ENCODE assay signal across 16 mouse cellular contexts in genomic region chr16:74743512-74743911, GRCm38 (mm10).
"Had no signal": no experiment of that assay in that cellular context is flagged by ENCODE, and none has a peak within 500 bp of the region (broad histone marks: within the 10 kb centered on the region; RNA-seq: fewer than 3 reads in every experiment).

No protein-coding gene starts in this region.

- H3K27ac ChIP-seq: lung, embryonic 15.5 days; macrophage; midbrain, embryonic 13.5 days; midbrain, embryonic 15.5 days; neural tube, embryonic 12.5 days; stomach, embryonic 15.5 days; stomach, postnatal 0 days had no signal

- ATAC-seq: lung, postnatal 0 days; midbrain, embryonic 13.5 days; midbrain, embryonic 15.5 days had no signal

- H3K9ac ChIP-seq: lung, embryonic 15.5 days; midbrain, embryonic 13.5 days; midbrain, embryonic 15.5 days; neural tube, embryonic 12.5 days; stomach, embryonic 15.5 days had no signal

- H3K27me3 ChIP-seq: lung, embryonic 15.5 days; megakaryocyte, embryonic 14.5 days; midbrain, embryonic 13.5 days; midbrain, embryonic 15.5 days; neural tube, embryonic 12.5 days; stomach, embryonic 15.5 days had no signal

- H3K4me2 ChIP-seq: lung, embryonic 15.5 days; midbrain, embryonic 11.5 days; midbrain, embryonic 13.5 days; midbrain, embryonic 15.5 days; neural tube, embryonic 12.5 days; stomach, embryonic 15.5 days had no signal

- H3K4me1 ChIP-seq: megakaryocyte, embryonic 14.5 days; midbrain, embryonic 13.5 days; midbrain, embryonic 15.5 days; neural tube, embryonic 12.5 days; stomach, embryonic 15.5 days had no signal

- H3K4me3 ChIP-seq: lung, embryonic 15.5 days; megakaryocyte, embryonic 14.5 days; midbrain, embryonic 13.5 days; midbrain, embryonic 15.5 days; neural tube, embryonic 12.5 days; stomach, embryonic 15.5 days had no signal

- H3K9me3 ChIP-seq: lung, embryonic 15.5 days; midbrain, embryonic 13.5 days; midbrain, embryonic 15.5 days; neural tube, embryonic 12.5 days; stomach, embryonic 15.5 days had no signal

- H3K36me3 ChIP-seq: lung, embryonic 15.5 days; midbrain, embryonic 13.5 days; midbrain, embryonic 15.5 days; neural tube, embryonic 12.5 days; stomach, embryonic 15.5 days had no signal

- DNase-seq: lung, postnatal 14 days; lung, postnatal 36 days; right cerebral cortex, postnatal 14 days; thymus, adult 2 months; thymus, postnatal 25 days; thymus, postnatal 4 days had no signal
